Mouse (Mus musculus): Measurements from ENCODE around the gene Cd3eap.

Gene Cd3eap

GRCm38 (mm10) chr7:19337122-19337521 lies 22.2 kb downstream of the Cd3eap start:
- in situ Hi-C loops (cut with MboI, MseI), result no loop called here

- in situ Hi-C loops (cut with MboI, MseI), result no loop called here
Observed at GRCm38 (mm10) chr7:19335583-19335982, 23.7 kb downstream of the Cd3eap start.

GRCm38 (mm10) chr7:19332709-19333352 lies 26.5 kb downstream of the Cd3eap start:
- in situ Hi-C loops (cut with MboI, MseI), result no loop called here

- in situ Hi-C loops (cut with MboI, MseI), result no loop called here
Observed at GRCm38 (mm10) chr7:19331910-19332309, 27.4 kb downstream of the Cd3eap start.

GRCm38 (mm10) chr7:19328425-19328824 lies 30.9 kb downstream of the Cd3eap start:
- in situ Hi-C loops (cut with MboI, MseI), result loop anchor here in 1 of 2 experiments (10.0 kb wide), 1 partner anchor 596 kb away; the partner anchor contains the start of gene Pvr

GRCm38 (mm10) chr7:19327782-19328181 lies 31.5 kb downstream of the Cd3eap start:
- in situ Hi-C loops (cut with MboI, MseI), result loop anchor here in 1 of 2 experiments (10.0 kb wide), 1 partner anchor 597 kb away; the partner anchor contains the start of gene Pvr

GRCm38 (mm10) chr7:19327128-19327527 lies 32.2 kb downstream of the Cd3eap start:
- in situ Hi-C loops (cut with MboI, MseI), result loop anchor here in 1 of 2 experiments (10.0 kb wide), 1 partner anchor 598 kb away; the partner anchor contains the start of gene Pvr

GRCm38 (mm10) chr7:19326359-19326758 lies 32.9 kb downstream of the Cd3eap start:
- in situ Hi-C loops (cut with MboI, MseI), result loop anchor here in 1 of 2 experiments (10.0 kb wide), 1 partner anchor 598 kb away; the partner anchor contains the start of gene Pvr

- in situ Hi-C loops (cut with MboI, MseI), result loop anchor here in 1 of 2 experiments (10.0 kb wide), 1 partner anchor 599 kb away; the partner anchor contains the start of gene Pvr
Observed at GRCm38 (mm10) chr7:19325262-19326199, 33.8 kb downstream of the Cd3eap start.

- in situ Hi-C loops (cut with MboI, MseI), result loop anchor here in 1 of 2 experiments (10.0 kb wide), 1 partner anchor 601 kb away; the partner anchor contains the start of gene Pvr
Observed at GRCm38 (mm10) chr7:19324221-19324620, 35.1 kb downstream of the Cd3eap start.

GRCm38 (mm10) chr7:19322489-19322888 lies 36.8 kb downstream of the Cd3eap start:
- in situ Hi-C loops (cut with MboI, MseI), result loop anchor here in 1 of 2 experiments (10.0 kb wide), 1 partner anchor 602 kb away; the partner anchor contains the start of gene Pvr

- in situ Hi-C loops (cut with MboI, MseI), result loop anchor here in 1 of 2 experiments (10.0 kb wide), 1 partner anchor 603 kb away; the partner anchor contains the start of gene Pvr
Observed at GRCm38 (mm10) chr7:19321464-19321863, 37.8 kb downstream of the Cd3eap start.

- in situ Hi-C loops (cut with MboI, MseI), result loop anchor here in 1 of 2 experiments (10.0 kb wide), 1 partner anchor 604 kb away; the partner anchor contains the start of gene Pvr
Observed at GRCm38 (mm10) chr7:19320637-19321036, 38.6 kb downstream of the Cd3eap start.

- in situ Hi-C loops (cut with MboI, MseI), result loop anchor here in 1 of 2 experiments (10.0 kb wide), 1 partner anchor 605 kb away; the partner anchor contains the start of gene Pvr
Observed at GRCm38 (mm10) chr7:19319906-19320305, 39.4 kb downstream of the Cd3eap start.

- in situ Hi-C loops (cut with MboI, MseI), result no loop called here
Observed at GRCm38 (mm10) chr7:19319458-19319857, 39.8 kb downstream of the Cd3eap start.

- in situ Hi-C loops (cut with MboI, MseI), result no loop called here
Observed at GRCm38 (mm10) chr7:19318676-19319075, 40.6 kb downstream of the Cd3eap start.

GRCm38 (mm10) chr7:19318201-19318600 lies 41.1 kb downstream of the Cd3eap start:
- in situ Hi-C loops (cut with MboI, MseI), result no loop called here

GRCm38 (mm10) chr7:19316451-19317161 lies 42.7 kb downstream of the Cd3eap start:
- in situ Hi-C loops (cut with MboI, MseI), result no loop called here

GRCm38 (mm10) chr7:19314033-19314432 lies 45.2 kb downstream of the Cd3eap start:
- in situ Hi-C loops (cut with MboI, MseI), result no loop called here

- in situ Hi-C loops (cut with MboI, MseI), result no loop called here
Observed at GRCm38 (mm10) chr7:19311991-19312390, 47.3 kb downstream of the Cd3eap start.

All from T-helper 17 cell (primary cell).